Mouse (Mus musculus) G1E (cell line): Measurements from ENCODE around the gene Hcn1. TPM values are rescaled to one million over a fixed set of nuclear protein-coding genes. Genes with fewer than 3 reads are reported as not detected.

Experiments
- ATAC-seq: 2 replicates; pipeline ENCODE4 v1.8.0; 2016; ENCODE audit warnings: mild to moderate bottlenecking; ENCODE audit not compliant: insufficient number of reproducible peaks, poor library complexity, low FRiP score, severe bottlenecking; ENCODE audit errors: extremely low read depth
- DNase-seq: peaks from one replicate; pipeline ENCODE4 v3.0.0; 2012; ENCODE audit warnings: low spot score
- H3K27me3 ChIP-seq: 2 replicates; pipeline ENCODE4 v1.6.1; 2012; ENCODE audit warnings: mild to moderate bottlenecking, low read length, inconsistent platforms; ENCODE audit not compliant: insufficient read depth
- H3K36me3 ChIP-seq: replicated peaks from 2 replicates; pipeline ENCODE3; 2012; ENCODE audit warnings: mild to moderate bottlenecking, inconsistent platforms
- H3K4me1 ChIP-seq: 2 replicates; pipeline ENCODE4 v1.6.1; 2012; ENCODE audit warnings: low read depth, low read length, inconsistent platforms, mixed read lengths; ENCODE audit not compliant: insufficient read depth
- H3K4me3 ChIP-seq: 2 replicates; pipeline ENCODE4 v1.5.1; 2012; ENCODE audit warnings: low read depth, mild to moderate bottlenecking, inconsistent platforms, low read length, moderate library complexity, mixed read lengths
- H3K9me3 ChIP-seq: replicated peaks from 2 replicates; pipeline ENCODE4 v1.6.1; 2012; ENCODE audit warnings: inconsistent platforms
- CTCF ChIP-seq: IDR thresholded peaks from 2 replicates; pipeline ENCODE4 v1.5.1; 2012; ENCODE audit warnings: low read depth, low read length, inconsistent platforms, mixed read lengths
- GATA1 ChIP-seq: IDR thresholded peaks from 2 replicates; pipeline ENCODE4 v1.6.1; 2012; ENCODE audit warnings: borderline replicate concordance, low read length, inconsistent platforms, mixed read lengths
- GATA2 ChIP-seq: IDR thresholded peaks from 2 replicates; pipeline ENCODE4 v1.6.1; 2012; ENCODE audit warnings: low read depth, low read length, inconsistent platforms, borderline replicate concordance
- POLR2AphosphoS5 ChIP-seq: IDR thresholded peaks from 2 replicates; pipeline ENCODE4 v1.6.1; 2012; ENCODE audit warnings: low read depth, low read length, inconsistent platforms; ENCODE audit not compliant: insufficient replicate concordance
- TAL1 ChIP-seq: conservative IDR thresholded peaks from 2 replicates; pipeline ENCODE4 v1.6.1; 2012; ENCODE audit warnings: low read depth, low read length, inconsistent platforms, mixed read lengths
- polyA plus RNA-seq: library from polyadenylated mRNA; stranded (reverse); fragments of >175 nt; gene quantifications from 2 replicates; pipeline ENCODE4 v1.2.3, GENCODE M21; 2012
- total RNA-seq, 2 experiments: library from RNA; stranded (forward) in 1 of 2; stranded (reverse) in 1 of 2; fragments of 200-1000 nt in 1 of 2; fragments of >200 nt in 1 of 2; fragmentation: Nextera tagmentation in 1 of 2; gene quantifications; 2 replicates each; pipeline ENCODE4 v1.2.3; 2014 to 2017

Hcn1 gene
- total and polyA plus RNA-seq, 3 experiments = 0.11 TPM; not detected in 2

GRCm38 (mm10) chr13:117765487-117765886, 163.4 kb downstream of the Hcn1 start:
- Histone ChIP-seq H3K4me1 (no peaks in the 10 kb centered on the region), H3K36me3 (no peaks in the 10 kb centered on the region), H3K27me3 (no peaks in the 10 kb centered on the region), H3K9me3 (no peaks in the 10 kb centered on the region), H3K4me3 (no peak overlapping the region)
- no peak for DNase-seq
- TF ChIP-seq TAL1 = no peak
- TF ChIP-seq GATA2 = no peak
- TF ChIP-seq GATA1 = no peak
- TF ChIP-seq CTCF = no peak
- no peak for TF ChIP-seq POLR2AphosphoS5
- no peak for ATAC-seq

- no peaks in the 10 kb centered on the region for H3K36me3 ChIP-seq
- TF ChIP-seq GATA2 = no peak
- no peak for TF ChIP-seq CTCF
- no peak for TF ChIP-seq POLR2AphosphoS5
- TF ChIP-seq GATA1 = no peak
- TF ChIP-seq TAL1 = no peak
- no peak overlapping the region for H3K4me3 ChIP-seq
- no peaks in the 10 kb centered on the region for H3K27me3 ChIP-seq
- H3K4me1 ChIP-seq = no peaks in the 10 kb centered on the region
- DNase-seq = no peak
- no peaks in the 10 kb centered on the region for H3K9me3 ChIP-seq
- ATAC-seq = no peak
Observed at GRCm38 (mm10) chr13:117785376-117785775, 183.3 kb downstream of the Hcn1 start.

GRCm38 (mm10) chr13:117792861-117793260, 190.7 kb downstream of the Hcn1 start:
- TF ChIP-seq CTCF = no peak
- no peak for TF ChIP-seq TAL1
- no peak for TF ChIP-seq GATA2
- TF ChIP-seq POLR2AphosphoS5 = no peak
- TF ChIP-seq GATA1 = no peak
- no peak for ATAC-seq

GRCm38 (mm10) chr13:117801061-117801460, 198.9 kb downstream of the Hcn1 start:
- Histone ChIP-seq H3K4me1 (no peaks in the 10 kb centered on the region), H3K36me3 (no peaks in the 10 kb centered on the region), H3K4me3 (no peak overlapping the region), H3K9me3 (no peaks in the 10 kb centered on the region), H3K27me3 (no peaks in the 10 kb centered on the region)
- ATAC-seq (no peak), DNase-seq (no peak)
- no peak for TF ChIP-seq CTCF
- no peak for TF ChIP-seq TAL1
- no peak for TF ChIP-seq GATA1
- no peak for TF ChIP-seq GATA2
- TF ChIP-seq POLR2AphosphoS5 = no peak

More at GRCm38 (mm10) chr13:117792861-117793260, 190.7 kb downstream of the Hcn1 start:
- no peaks in the 10 kb centered on the region for H3K4me1 ChIP-seq
- H3K27me3 ChIP-seq = no peaks in the 10 kb centered on the region
- no peaks in the 10 kb centered on the region for H3K36me3 ChIP-seq
- H3K4me3 ChIP-seq = no peak overlapping the region
- no peak for DNase-seq
- no peaks in the 10 kb centered on the region for H3K9me3 ChIP-seq

GRCm38 (mm10) chr13:117827628-117828027, 225.5 kb downstream of the Hcn1 start:
- no peaks in the 10 kb centered on the region for H3K4me1 ChIP-seq
- H3K9me3 ChIP-seq = no peaks in the 10 kb centered on the region
- no peak for ATAC-seq
- H3K27me3 ChIP-seq = no peaks in the 10 kb centered on the region
- H3K36me3 ChIP-seq = no peaks in the 10 kb centered on the region
- no peak for TF ChIP-seq GATA2
- TF ChIP-seq TAL1 = no peak
- no peak for TF ChIP-seq GATA1
- no peak for TF ChIP-seq POLR2AphosphoS5
- TF ChIP-seq CTCF = no peak
- no peak overlapping the region for H3K4me3 ChIP-seq
- no peak for DNase-seq

GRCm38 (mm10) chr13:117836658-117837057, 234.5 kb downstream of the Hcn1 start:
- H3K9me3 ChIP-seq = no peaks in the 10 kb centered on the region
- ATAC-seq (no peak), DNase-seq (no peak)
- H3K4me1 ChIP-seq = no peaks in the 10 kb centered on the region
- H3K36me3 ChIP-seq = no peaks in the 10 kb centered on the region
- no peaks in the 10 kb centered on the region for H3K27me3 ChIP-seq
- TF ChIP-seq GATA1 (no peak), POLR2AphosphoS5 (no peak), CTCF (no peak), GATA2 (no peak), TAL1 (no peak)
- no peak overlapping the region for H3K4me3 ChIP-seq

- ATAC-seq = no peak
- TF ChIP-seq CTCF (no peak), POLR2AphosphoS5 (no peak), TAL1 (no peak), GATA2 (no peak), GATA1 (no peak)
- no peaks in the 10 kb centered on the region for H3K36me3 ChIP-seq
- H3K4me3 ChIP-seq = no peak overlapping the region
- H3K4me1 ChIP-seq = no peaks in the 10 kb centered on the region
- no peak for DNase-seq
- H3K9me3 ChIP-seq = no peaks in the 10 kb centered on the region
- no peaks in the 10 kb centered on the region for H3K27me3 ChIP-seq
Observed at GRCm38 (mm10) chr13:117838264-117838663, 236.1 kb downstream of the Hcn1 start.
